Mouse (Mus musculus) small intestine, adult 2 months (tissue): ENCODE measurements around the gene Zfp638. TPM values are rescaled to one million over a fixed set of nuclear protein-coding genes. Genes with fewer than 3 reads are reported as not detected.

Experiments
- H3K27ac ChIP-seq: fragments of 200-500 bp; 2 replicates; pipeline ENCODE4 v1.5.1; 2012; ENCODE audit warnings: low read depth, low read length, control low read depth, inconsistent platforms; ENCODE audit not compliant: insufficient read depth
- H3K27me3 ChIP-seq: fragments of 200-500 bp; 2 replicates; pipeline ENCODE4 v1.6.1; 2012; ENCODE audit warnings: mild to moderate bottlenecking, moderate library complexity, low read length, inconsistent platforms; ENCODE audit not compliant: control insufficient read depth, insufficient read depth
- H3K36me3 ChIP-seq: fragments of 200-500 bp; 2 replicates; pipeline ENCODE4 v1.6.1; 2012; ENCODE audit warnings: mild to moderate bottlenecking, low read length, control low read depth, inconsistent platforms; ENCODE audit not compliant: control insufficient read depth, insufficient read depth
- H3K4me1 ChIP-seq: fragments of 200-500 bp; 2 replicates; pipeline ENCODE4 v1.6.1; 2012; ENCODE audit warnings: low read length, inconsistent platforms, mixed read lengths; ENCODE audit not compliant: control insufficient read depth, insufficient read depth, insufficient read length
- H3K4me3 ChIP-seq: fragments of 200-500 bp; 2 replicates; pipeline ENCODE4 v1.5.1; 2012; ENCODE audit warnings: low read depth, mild to moderate bottlenecking, control low read depth, inconsistent platforms, low read length, moderate library complexity
- CTCF ChIP-seq: fragments of 200-500 bp; IDR thresholded peaks from 2 replicates; pipeline ENCODE4 v1.5.1; 2012; ENCODE audit warnings: low read depth, mild to moderate bottlenecking, control low read depth, inconsistent platforms, low read length, moderate library complexity, mixed read lengths; ENCODE audit not compliant: insufficient replicate concordance, insufficient read length; ENCODE audit errors: extremely low read depth
- POLR2A ChIP-seq: fragments of 200-500 bp; IDR thresholded peaks from 2 replicates; pipeline ENCODE4 v1.6.1; 2012; ENCODE audit warnings: low read depth, mild to moderate bottlenecking, control low read depth, inconsistent platforms, low read length, moderate library complexity
- WGBS: fragments of 180-500 bp; shearing (Covaris S2); methylation state at CpG from one replicate; pipeline ENCODE4 v1.1.7; 2018; 5-methylcytosine and 5-hydroxymethylcytosine counted together
- polyA plus RNA-seq: library from polyadenylated mRNA; depleted of rRNA; stranded (reverse); fragments of >200 nt; gene quantifications from 2 replicates; pipeline ENCODE4 v1.2.3, GENCODE M21; 2012

The Zfp638 gene
- polyA plus RNA-seq, 1 experiment: 2.9 TPM

DNA sequence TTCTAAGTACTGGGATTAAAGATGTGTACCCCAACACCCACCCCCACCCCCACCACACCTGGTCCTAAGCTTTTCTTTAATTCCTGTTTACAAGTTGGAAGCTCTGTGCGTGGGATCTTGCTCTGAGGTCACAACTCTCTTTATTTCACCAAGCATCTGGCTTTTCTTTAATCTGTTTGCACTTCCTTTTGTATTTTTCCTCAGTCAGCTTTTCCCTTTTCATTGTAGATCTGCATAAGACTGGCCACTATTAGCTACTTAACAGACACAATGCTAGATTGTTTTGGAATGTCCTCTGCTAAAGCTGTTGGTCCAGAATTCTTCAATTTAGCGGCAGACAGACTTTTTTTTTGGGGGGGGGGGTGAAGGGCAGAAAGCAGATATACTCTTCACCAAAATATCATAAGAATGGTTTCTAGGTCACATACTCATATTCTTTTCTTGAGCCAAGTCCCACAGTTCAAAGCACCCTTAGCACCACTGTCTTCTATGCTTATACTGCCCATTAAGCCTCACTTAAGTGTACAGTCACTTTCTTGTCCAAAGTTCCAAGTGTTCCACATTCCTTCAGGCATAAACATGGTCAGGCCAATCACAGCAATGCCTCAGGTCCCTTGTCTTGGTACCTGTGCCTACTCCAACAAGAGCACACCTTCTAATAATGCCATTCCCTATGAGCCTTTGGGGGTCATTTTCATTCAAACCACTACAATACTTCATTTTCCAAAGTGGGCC is 23.5 kb downstream of the Zfp638 start:
- WGBS: 56% methylated on average over 2 of the region's 2 CpGs
- H3K36me3 ChIP-seq: no peaks in the 10 kb centered on the region
- TF ChIP-seq CTCF (no peak), POLR2A (no peak)
- H3K4me1 ChIP-seq: no peaks in the 10 kb centered on the region
- no peak overlapping the region for H3K27ac ChIP-seq
- no peaks in the 10 kb centered on the region for H3K27me3 ChIP-seq
- no peak overlapping the region for H3K4me3 ChIP-seq

DNA sequence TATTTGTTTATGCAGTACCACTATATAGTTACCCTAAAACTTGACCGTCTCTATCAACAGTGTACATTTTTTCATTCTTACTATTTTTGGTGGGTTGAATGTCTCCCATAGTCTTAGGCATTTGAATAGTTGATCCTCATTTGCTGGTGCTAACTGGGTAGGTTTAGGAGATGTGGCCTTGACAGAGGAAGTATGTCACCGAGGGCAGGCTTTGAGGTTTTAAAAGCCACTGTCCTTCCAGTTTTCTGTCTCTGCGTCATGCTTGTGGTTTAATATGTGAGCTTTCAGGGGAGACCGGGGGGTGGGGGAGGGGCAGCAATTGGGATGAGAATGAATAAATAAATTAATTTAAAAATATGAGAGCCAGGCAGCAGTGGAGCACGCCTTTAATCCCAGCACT is 24.3 kb downstream of the Zfp638 start:
- Histone ChIP-seq H3K27ac (no peak overlapping the region), H3K4me1 (no peaks in the 10 kb centered on the region), H3K36me3 (no peaks in the 10 kb centered on the region), H3K27me3 (no peaks in the 10 kb centered on the region), H3K4me3 (no peak overlapping the region)
- no peak for TF ChIP-seq CTCF
- no peak for TF ChIP-seq POLR2A
- 83% methylated on average over 5 of the region's 5 CpGs for WGBS

DNA sequence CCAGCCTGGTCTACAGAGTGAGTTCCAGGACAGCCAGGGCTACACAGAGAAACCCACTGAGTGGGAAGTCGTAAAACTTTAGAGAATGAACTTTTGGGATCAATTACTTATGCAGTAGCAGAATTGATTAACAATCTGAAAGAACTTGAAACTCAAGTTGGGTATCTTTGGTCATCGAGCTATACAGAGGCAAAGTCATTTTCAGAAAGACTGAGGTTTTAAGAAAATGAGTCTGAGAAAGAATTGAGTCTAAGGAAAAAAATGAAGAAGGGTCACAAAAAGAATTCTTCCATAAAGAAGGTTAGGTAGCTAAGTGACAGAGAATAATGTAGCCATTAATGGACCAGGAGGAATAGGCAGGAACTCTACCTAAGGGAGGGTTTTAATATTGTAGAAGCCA is 24.8 kb downstream of the Zfp638 start:
- Histone ChIP-seq H3K27ac (no peak overlapping the region), H3K4me3 (no peak overlapping the region)
- WGBS: 70% methylated on average over 2 of the region's 2 CpGs

DNA sequence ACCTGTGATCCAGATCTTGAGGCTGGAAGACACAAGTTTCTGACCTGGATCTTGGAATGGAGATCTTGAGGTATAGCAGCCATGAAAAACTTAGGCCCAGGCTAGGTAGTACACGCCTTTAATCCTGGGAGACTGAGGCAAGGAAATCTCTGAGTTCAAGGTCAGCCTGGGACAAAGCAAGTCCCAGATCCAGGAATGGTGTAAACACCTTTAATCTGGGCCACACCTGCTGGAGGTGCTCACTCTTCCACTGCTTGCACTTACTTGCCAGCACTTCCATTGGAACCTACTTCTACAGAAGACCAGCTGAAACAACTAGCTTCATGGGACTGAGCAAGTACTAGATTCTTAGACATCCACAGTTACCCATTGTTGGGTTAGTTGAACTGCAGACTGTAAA is 26.2 kb downstream of the Zfp638 start:
- TF ChIP-seq POLR2A (no peak), CTCF (no peak)
- no peaks in the 10 kb centered on the region for H3K27me3 ChIP-seq
- no peak overlapping the region for H3K4me3 ChIP-seq
- H3K36me3 ChIP-seq: no peaks in the 10 kb centered on the region
- no peaks in the 10 kb centered on the region for H3K4me1 ChIP-seq
- 83% methylated on average over 1 of the region's 1 CpGs for WGBS
- no peak overlapping the region for H3K27ac ChIP-seq

More for the DNA sequence above, 24.8 kb downstream of the Zfp638 start:
- Histone ChIP-seq H3K27me3 (no peaks in the 10 kb centered on the region), H3K4me1 (no peaks in the 10 kb centered on the region), H3K36me3 (no peaks in the 10 kb centered on the region)
- TF ChIP-seq POLR2A (no peak), CTCF (no peak)

DNA sequence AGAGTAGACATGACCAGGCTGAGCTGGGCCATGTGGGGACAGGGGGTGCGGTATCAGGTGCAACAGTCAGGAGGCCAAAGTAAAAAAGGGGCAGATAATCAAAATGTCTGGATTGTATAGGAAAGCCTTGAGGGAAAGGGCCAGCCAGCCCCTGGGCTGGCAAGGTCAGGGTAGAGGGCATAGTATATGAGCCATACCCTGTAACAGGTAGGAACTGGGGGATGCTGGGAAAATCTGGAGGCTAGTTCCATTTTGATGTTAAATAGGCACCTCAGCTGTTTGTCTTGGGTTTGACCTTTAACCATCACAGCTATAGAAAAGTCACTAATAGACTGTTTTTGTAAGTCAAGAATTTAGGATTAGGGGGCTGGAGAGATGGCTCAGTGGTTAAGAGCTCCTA is 26.7 kb downstream of the Zfp638 start:
- H3K4me1 ChIP-seq: no peaks in the 10 kb centered on the region
- H3K27ac ChIP-seq: no peak overlapping the region
- 83% methylated on average over 1 of the region's 1 CpGs for WGBS
- no peaks in the 10 kb centered on the region for H3K36me3 ChIP-seq
- no peak overlapping the region for H3K4me3 ChIP-seq
- H3K27me3 ChIP-seq: no peaks in the 10 kb centered on the region
- TF ChIP-seq CTCF: no peak
- TF ChIP-seq POLR2A: no peak

DNA sequence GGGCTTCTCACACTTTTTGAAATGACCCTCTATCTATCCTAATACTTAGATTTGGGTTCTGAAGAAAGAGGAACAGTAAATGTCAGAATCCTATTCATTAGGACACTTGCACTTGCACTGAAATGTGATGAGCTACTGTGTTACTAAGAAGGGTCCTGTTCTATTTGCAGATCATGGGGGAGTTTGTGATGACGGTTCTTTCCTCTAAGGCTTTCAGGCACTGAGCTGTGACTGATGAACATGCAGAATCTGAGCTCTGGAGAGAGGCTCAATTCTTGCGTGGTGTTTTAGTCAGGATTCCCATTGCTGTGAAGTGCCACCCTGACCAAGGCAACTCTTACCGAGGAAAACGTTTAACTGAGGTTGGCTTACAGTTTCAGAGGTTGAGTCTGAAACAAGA is 32.2 kb downstream of the Zfp638 start:
- TF ChIP-seq POLR2A (no peak), CTCF (no peak)
- H3K4me1 ChIP-seq: no peaks in the 10 kb centered on the region
- no peak overlapping the region for H3K27ac ChIP-seq
- no peaks in the 10 kb centered on the region for H3K27me3 ChIP-seq
- WGBS: 65% methylated on average over 4 of the region's 4 CpGs
- no peaks in the 10 kb centered on the region for H3K36me3 ChIP-seq
- H3K4me3 ChIP-seq: no peak overlapping the region

DNA sequence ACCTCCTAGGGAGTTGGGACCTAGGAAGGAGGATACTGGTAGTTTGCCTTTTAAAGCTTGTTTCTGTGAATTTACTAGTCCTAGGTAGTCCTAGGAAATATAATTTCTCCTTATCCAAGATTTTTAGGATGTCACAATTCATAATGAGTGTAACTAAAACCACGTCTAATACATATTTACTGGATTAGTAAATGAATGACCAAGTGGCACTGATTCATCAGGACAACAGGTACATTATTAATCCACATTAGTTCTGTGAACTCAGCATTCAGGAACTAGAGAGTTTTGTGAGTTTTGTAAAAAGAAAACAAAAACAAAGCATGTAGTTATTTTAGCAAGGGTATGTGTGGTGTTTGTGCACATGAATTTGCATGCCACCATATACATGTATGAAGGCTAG is 38.4 kb downstream of the Zfp638 start:
- Histone ChIP-seq H3K36me3 (no peaks in the 10 kb centered on the region), H3K4me1 (no peaks in the 10 kb centered on the region), H3K27ac (no peak overlapping the region), H3K27me3 (no peaks in the 10 kb centered on the region), H3K4me3 (no peak overlapping the region)
- TF ChIP-seq POLR2A: no peak
- TF ChIP-seq CTCF: no peak
- 59% methylated on average over 1 of the region's 1 CpGs for WGBS
